Mouse (Mus musculus): ENCODE results near the gene Rock2. TPM values are rescaled to one million over a fixed set of nuclear protein-coding genes. Genes with fewer than 3 reads are reported as not detected.
A peak's percentile ranks its signal among the peaks of the same experiment; 100 is the strongest.

Rock2 gene
- polyA plus RNA-seq, 1 experiment, result 5.9 TPM

- no peaks in the 10 kb centered on the region for H3K4me1 ChIP-seq (ENCODE audit: control insufficient read depth, insufficient read depth, low read length)
- 71% methylated on average over 9 of the region's 9 CpGs for WGBS
- no peaks in the 10 kb centered on the region; the same call in 1 of the 2 replicates for H3K27me3 ChIP-seq (replicated peaks; ENCODE audit: control insufficient read depth, insufficient read depth, low read length)
- H3K4me3 ChIP-seq (ENCODE audit: insufficient read depth, low read depth, low read length), result no peak overlapping the region
- TF ChIP-seq POLR2A (IDR thresholded peaks at IDR 0.05; ENCODE audit: low read depth, low read length), result no peak
- TF ChIP-seq CTCF (conservative IDR thresholded peaks at IDR 0.05; ENCODE audit: insufficient read depth, insufficient read length, low read depth, low read length), result no peak
- H3K36me3 ChIP-seq (ENCODE audit: control insufficient read depth, insufficient read depth, low read length), result no peaks in the 10 kb centered on the region
- DNase-seq, result no peak
- H3K27ac ChIP-seq (ENCODE audit: insufficient read depth, low read depth, low read length), result no peak overlapping the region
These were observed 138.8 kb downstream of the Rock2 start for GRCm38 (mm10) chr12:17033464-17033841.

GRCm38 (mm10) chr12:17034671-17035070, 140.0 kb downstream of the Rock2 start:
- H3K36me3 ChIP-seq (ENCODE audit: control insufficient read depth, insufficient read depth, low read length), result no peaks in the 10 kb centered on the region
- no peaks in the 10 kb centered on the region; the same call in 1 of the 2 replicates for H3K27me3 ChIP-seq (replicated peaks; ENCODE audit: control insufficient read depth, insufficient read depth, low read length)
- no peak overlapping the region for H3K27ac ChIP-seq (ENCODE audit: insufficient read depth, low read depth, low read length)
- H3K4me1 ChIP-seq (ENCODE audit: control insufficient read depth, insufficient read depth, low read length), result no peaks in the 10 kb centered on the region
- 59% methylated on average over 5 of the region's 5 CpGs for WGBS
- TF ChIP-seq CTCF (conservative IDR thresholded peaks at IDR 0.05; ENCODE audit: insufficient read depth, insufficient read length, low read depth, low read length) (no peak), POLR2A (IDR thresholded peaks at IDR 0.05; ENCODE audit: low read depth, low read length) (no peak)
- no peak for DNase-seq
- H3K4me3 ChIP-seq (ENCODE audit: insufficient read depth, low read depth, low read length), result no peak overlapping the region

- Histone ChIP-seq H3K4me1 (ENCODE audit: control insufficient read depth, insufficient read depth, low read length) (no peaks in the 10 kb centered on the region), H3K36me3 (ENCODE audit: control insufficient read depth, insufficient read depth, low read length) (no peaks in the 10 kb centered on the region), H3K27ac (ENCODE audit: insufficient read depth, low read depth, low read length) (no peak overlapping the region), H3K27me3 (replicated peaks; ENCODE audit: control insufficient read depth, insufficient read depth, low read length) (no peaks in the 10 kb centered on the region; the same call in 1 of the 2 replicates), H3K4me3 (ENCODE audit: insufficient read depth, low read depth, low read length) (no peak overlapping the region)
- DNase-seq, result peak; percentile 22
- TF ChIP-seq CTCF (conservative IDR thresholded peaks at IDR 0.05; ENCODE audit: insufficient read depth, insufficient read length, low read depth, low read length) (peak; percentile 36; the same call in 1 of the 2 replicates), POLR2A (IDR thresholded peaks at IDR 0.05; ENCODE audit: low read depth, low read length) (no peak)
- 54% methylated on average over 2 of the region's 2 CpGs for whole genome bisulfite sequencing
These were observed 140.4 kb downstream of the Rock2 start for GRCm38 (mm10) chr12:17035128-17035527.

GRCm38 (mm10) chr12:17036532-17036931, 141.8 kb downstream of the Rock2 start:
- DNase-seq, result no peak
- TF ChIP-seq POLR2A (IDR thresholded peaks at IDR 0.05; ENCODE audit: low read depth, low read length) (no peak), CTCF (conservative IDR thresholded peaks at IDR 0.05; ENCODE audit: insufficient read depth, insufficient read length, low read depth, low read length) (no peak)
- Histone ChIP-seq H3K27ac (ENCODE audit: insufficient read depth, low read depth, low read length) (no peak overlapping the region), H3K27me3 (replicated peaks; ENCODE audit: control insufficient read depth, insufficient read depth, low read length) (no peaks in the 10 kb centered on the region; the same call in 1 of the 2 replicates), H3K36me3 (ENCODE audit: control insufficient read depth, insufficient read depth, low read length) (no peaks in the 10 kb centered on the region), H3K4me1 (ENCODE audit: control insufficient read depth, insufficient read depth, low read length) (no peaks in the 10 kb centered on the region), H3K4me3 (ENCODE audit: insufficient read depth, low read depth, low read length) (no peak overlapping the region)
- WGBS, result 40% methylated on average over 9 of the region's 9 CpGs

- Histone ChIP-seq H3K4me1 (ENCODE audit: control insufficient read depth, insufficient read depth, low read length) (no peaks in the 10 kb centered on the region), H3K27me3 (replicated peaks; ENCODE audit: control insufficient read depth, insufficient read depth, low read length) (no peaks in the 10 kb centered on the region), H3K27ac (ENCODE audit: insufficient read depth, low read depth, low read length) (no peak overlapping the region), H3K36me3 (ENCODE audit: control insufficient read depth, insufficient read depth, low read length) (no peaks in the 10 kb centered on the region), H3K4me3 (ENCODE audit: insufficient read depth, low read depth, low read length) (no peak overlapping the region)
- DNase-seq, result no peak
- no peak for TF ChIP-seq CTCF (conservative IDR thresholded peaks at IDR 0.05; ENCODE audit: insufficient read depth, insufficient read length, low read depth, low read length)
- no peak for TF ChIP-seq POLR2A (IDR thresholded peaks at IDR 0.05; ENCODE audit: low read depth, low read length)
- 53% methylated on average over 14 of the region's 14 CpGs for WGBS
These were observed 142.4 kb downstream of the Rock2 start for GRCm38 (mm10) chr12:17037053-17037610.

Other genes starting within 250 kb of the Rock2 start
- gene Ntsr2, start 241.5 kb upstream of the Rock2 start, polyA plus RNA-seq (2012; rRNA removed), result 0.27 and 0.30 TPM in 2 replicates
- 0.59 and 0.94 TPM in 2 replicates for gene Greb1, start 94.0 kb upstream of the Rock2 start, polyA plus RNA-seq (2012; rRNA removed)
- 14.7 and 15.5 TPM in 2 replicates for gene E2f6, start 83.9 kb upstream of the Rock2 start, polyA plus RNA-seq (2012; rRNA removed)
- 9.0 and 11.8 TPM in 2 replicates for gene Pqlc3, start 105.5 kb downstream of the Rock2 start, polyA plus RNA-seq (2012; rRNA removed)
- gene 2410004P03Rik, start 116.8 kb downstream of the Rock2 start, polyA plus RNA-seq (2012; rRNA removed), result 0.02 TPM in 1 of 2 replicates, not detected in the other